Mouse (Mus musculus): Measurements from ENCODE around the gene Phf12. TPM values are rescaled to one million over a fixed set of nuclear protein-coding genes. Genes with fewer than 3 reads are reported as not detected.
A peak's percentile ranks its signal among the peaks of the same experiment; 100 is the strongest.
"Not testable (repeated sequence)": the region's sequence is repeated elsewhere in the genome, so short reads cannot be mapped to it uniquely, and the experiment has no call there.

The Phf12 gene
- total RNA-seq, 2 experiments from 2014 or later = 18.3 to 19.1 TPM

DNA sequence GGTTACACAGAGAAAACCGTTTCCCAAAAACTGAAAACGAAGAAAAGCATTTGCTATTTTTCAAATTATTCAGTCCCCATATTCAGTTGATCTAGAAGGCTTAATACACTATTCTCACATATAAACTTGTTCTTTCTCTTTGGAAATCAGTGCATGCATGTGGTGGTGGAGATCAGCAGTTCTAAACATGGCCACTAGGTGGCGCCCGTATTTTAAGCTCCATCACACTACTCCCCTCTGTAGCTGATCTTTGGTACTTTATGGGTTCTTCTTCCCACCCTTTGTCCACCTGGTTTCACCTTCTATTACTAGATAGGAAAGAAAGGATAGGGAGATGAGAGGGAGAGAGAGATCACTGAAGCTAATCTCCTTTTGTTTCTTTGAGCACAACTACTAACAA, 37.1 kb downstream of the Phf12 start:
- intact Hi-C loops (cut with DNase I; ENCODE audit: low total_unique reads) = no loop called here
- DNase-seq = peak; percentile 62

DNA sequence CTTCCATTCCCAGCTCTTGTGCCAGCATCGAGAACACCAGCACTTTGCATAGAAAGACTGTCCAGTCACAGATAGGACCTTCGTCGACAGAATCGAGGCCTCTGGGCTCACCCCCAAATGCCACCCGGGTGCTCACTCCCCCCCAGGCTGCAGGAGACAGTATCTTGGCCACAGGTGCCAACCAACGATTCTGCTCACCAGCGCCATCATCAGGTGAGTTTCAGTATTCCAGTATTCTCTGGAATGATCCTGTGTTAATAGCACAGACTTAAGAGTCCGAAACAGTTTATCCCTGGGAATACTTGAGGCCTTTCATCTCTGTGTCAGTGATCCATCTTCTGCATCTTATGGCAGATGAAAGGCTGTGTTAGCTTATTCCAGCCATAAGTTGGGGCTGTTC, 41.1 kb downstream of the Phf12 start:
- intact Hi-C loops (cut with DNase I; ENCODE audit: low total_unique reads) = no loop called here
- DNase-seq = no peak

DNA sequence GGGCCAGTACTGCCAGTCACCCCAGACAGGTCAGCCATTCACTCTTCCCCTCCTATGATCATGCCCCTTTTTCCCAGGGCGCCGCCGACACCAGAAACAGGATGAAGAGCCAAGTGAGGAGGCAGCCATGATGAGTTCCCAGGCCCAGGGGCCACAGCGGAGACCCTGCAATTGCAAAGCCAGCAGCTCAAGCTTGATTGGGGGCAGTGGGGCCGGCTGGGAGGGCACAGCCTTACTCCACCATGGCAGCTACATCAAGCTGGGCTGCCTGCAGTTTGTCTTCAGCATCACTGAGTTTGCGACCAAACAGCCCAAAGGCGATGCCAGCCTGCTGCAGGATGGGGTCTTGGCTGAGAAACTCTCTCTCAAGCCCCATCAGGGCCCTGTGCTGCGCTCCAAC, 46.7 kb downstream of the Phf12 start:
- intact Hi-C loops (cut with DNase I; ENCODE audit: low total_unique reads) = no loop called here
- DNase-seq = no peak

DNA sequence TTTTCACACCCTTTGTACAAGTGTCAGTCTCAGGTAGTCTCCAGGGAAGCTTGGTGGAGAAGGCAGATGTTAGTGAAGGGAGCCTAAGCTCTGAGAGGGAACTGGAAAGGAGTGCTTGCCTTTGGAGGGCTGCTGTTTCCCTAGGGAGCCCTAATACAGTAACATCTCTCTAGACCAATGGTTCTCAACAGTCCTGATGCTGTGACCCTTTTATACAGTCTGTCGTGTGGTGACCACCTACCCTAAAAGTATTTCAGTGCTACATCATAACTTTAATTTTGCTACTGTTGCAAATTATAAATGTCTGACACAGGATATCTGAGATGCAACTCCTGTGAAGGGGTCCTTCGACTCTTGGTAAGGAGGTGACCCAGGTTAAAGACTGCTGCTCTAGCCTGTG, 48.0 kb downstream of the Phf12 start:
- intact Hi-C loops (cut with DNase I; ENCODE audit: low total_unique reads) = no loop called here
- DNase-seq = no peak

DNA sequence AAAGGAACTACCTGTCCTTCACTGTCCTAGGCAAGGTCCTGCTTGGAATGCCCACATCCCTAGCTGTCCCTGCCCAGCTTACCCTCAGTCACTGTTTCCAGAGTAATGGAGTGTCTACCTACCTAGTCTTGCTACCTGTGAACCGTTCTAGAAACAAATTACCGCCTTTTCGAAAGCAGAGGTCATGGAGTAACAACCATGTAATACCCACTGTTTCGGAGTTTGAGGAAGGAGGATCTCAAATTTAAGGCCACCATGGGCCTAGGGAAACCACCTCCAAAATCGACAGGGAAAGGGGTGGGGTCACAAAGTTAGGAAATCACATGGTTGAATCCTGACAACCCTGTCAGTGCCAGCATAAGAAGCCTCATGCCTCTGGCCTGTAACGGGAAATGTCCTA, 48.8 kb downstream of the Phf12 start:
- intact Hi-C loops (cut with DNase I; ENCODE audit: low total_unique reads) = no loop called here
- DNase-seq = no peak

DNA sequence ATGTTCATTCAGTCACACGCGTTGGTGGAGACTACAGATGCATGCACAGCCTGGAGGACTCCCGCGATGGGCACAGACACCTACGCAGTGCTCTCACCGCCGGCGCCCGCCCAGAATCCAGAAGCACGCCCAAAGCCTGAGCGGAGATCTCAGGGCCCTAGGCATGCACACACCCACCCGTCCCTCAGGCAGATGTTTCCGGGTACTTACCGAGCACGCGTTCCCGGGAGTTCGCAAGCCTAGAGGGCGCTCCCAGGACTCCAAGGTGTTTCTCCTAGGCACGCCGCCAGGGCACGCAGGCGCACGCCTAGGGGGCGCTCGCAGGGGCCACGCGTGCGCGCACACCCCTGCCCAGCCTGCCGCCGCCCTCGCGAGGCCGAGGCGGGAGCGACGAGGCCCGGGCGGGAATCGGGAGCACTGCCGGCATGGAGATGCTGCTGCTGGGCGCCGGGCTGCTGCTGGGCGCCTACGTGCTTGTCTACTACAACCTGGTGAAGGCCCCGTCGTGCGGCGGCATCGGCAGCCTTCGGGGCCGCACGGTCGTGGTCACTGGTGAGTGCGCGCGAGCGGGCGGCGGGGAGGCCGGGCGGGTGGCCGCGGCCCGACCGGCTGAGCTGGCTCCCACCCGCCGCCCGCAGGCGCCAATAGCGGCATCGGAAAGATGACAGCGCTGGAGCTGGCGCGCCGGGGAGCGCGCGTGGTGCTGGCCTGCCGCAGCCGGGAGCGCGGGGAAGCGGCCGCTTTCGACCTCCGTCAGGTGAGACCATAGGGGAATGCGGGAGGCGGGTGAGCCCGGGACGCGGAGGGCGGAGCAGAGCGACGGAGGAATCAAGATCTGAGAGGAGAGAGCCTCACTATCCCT, 49.6 kb downstream of the Phf12 start, which contains the start of gene Dhrs13:
Dhrs13 (plus strand) TSS at position 334 of the 862 bp plus-strand sequence.
- intact Hi-C loops (cut with DNase I; ENCODE audit: low total_unique reads) = no loop called here
- peak; percentile 88 for DNase-seq

- no peak for DNase-seq
- intact Hi-C loops (cut with DNase I; ENCODE audit: low total_unique reads) = no loop called here
These were observed 50.2 kb downstream of the Phf12 start for GRCm38 (mm10) chr11:78032809-78033195.

GRCm38 (mm10) chr11:78033931-78034617, 51.5 kb downstream of the Phf12 start:
- intact Hi-C loops (cut with DNase I; ENCODE audit: low total_unique reads) = no loop called here
- no peak for DNase-seq

DNA sequence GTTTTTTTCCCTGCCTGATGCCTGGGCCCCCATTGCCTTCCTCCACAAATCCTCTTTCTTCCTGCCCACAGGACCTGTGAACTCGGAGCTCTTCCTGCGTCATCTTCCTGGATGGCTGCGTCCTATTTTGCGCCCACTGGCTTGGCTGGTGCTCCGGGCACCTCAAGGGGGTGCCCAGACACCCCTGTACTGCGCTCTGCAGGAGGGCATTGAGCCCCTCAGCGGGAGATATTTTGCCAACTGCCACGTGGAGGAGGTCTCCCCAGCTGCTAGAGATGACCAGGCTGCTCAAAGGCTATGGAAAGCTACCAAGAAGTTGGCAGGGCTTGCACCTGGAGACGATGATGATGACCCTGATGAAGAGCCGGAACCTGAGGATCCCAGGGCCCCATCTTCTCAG, 54.2 kb downstream of the Phf12 start:
- no peak for DNase-seq
- intact Hi-C loops (cut with DNase I; ENCODE audit: low total_unique reads) = no loop called here

GRCm38 (mm10) chr11:78037831-78038752, 55.5 kb downstream of the Phf12 start, which contains the start of gene Flot2:
Gene Flot2, plus strand, starts transcription at chr11:78037931.
- intact Hi-C loops (cut with DNase I; ENCODE audit: low total_unique reads) = no loop called here
- DNase-seq = peak; percentile 68

- DNase-seq = no peak
- intact Hi-C loops (cut with DNase I; ENCODE audit: low total_unique reads) = no loop called here
These were observed 58.3 kb downstream of the Phf12 start for GRCm38 (mm10) chr11:78040878-78041277.

- intact Hi-C loops (cut with DNase I; ENCODE audit: low total_unique reads); DNase-seq: not testable (repeated sequence)
These were observed 59.8 kb downstream of the Phf12 start for GRCm38 (mm10) chr11:78042290-78042870.

- peak; percentile 89 for DNase-seq
- intact Hi-C loops (cut with DNase I; ENCODE audit: low total_unique reads) = no loop called here
These were observed 62.3 kb downstream of the Phf12 start for GRCm38 (mm10) chr11:78044758-78045251.

GRCm38 (mm10) chr11:78048637-78049036, 66.1 kb downstream of the Phf12 start:
- DNase-seq; intact Hi-C loops (cut with DNase I; ENCODE audit: low total_unique reads): not testable (repeated sequence)

DNA sequence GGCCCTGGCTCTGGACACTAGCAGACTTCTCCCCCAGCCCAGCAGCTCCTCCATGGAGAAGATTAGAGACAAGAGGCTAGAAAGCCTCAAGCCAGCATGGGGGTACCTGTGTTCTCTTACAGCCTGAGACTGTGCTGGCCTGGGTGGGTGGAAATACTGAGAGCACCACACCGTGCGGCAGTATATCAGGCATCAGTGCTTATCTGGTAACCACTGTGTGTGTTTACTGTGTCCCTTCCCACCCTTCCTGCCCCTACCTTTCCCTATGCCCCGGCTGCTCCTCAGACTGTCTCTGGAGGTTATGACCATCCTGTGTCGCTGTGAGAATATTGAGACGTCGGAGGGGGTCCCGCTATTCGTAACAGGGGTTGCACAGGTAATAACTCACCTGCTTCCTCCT, 70.5 kb downstream of the Phf12 start:
- intact Hi-C loops (cut with DNase I; ENCODE audit: low total_unique reads) = no loop called here
- no peak for DNase-seq

DNA sequence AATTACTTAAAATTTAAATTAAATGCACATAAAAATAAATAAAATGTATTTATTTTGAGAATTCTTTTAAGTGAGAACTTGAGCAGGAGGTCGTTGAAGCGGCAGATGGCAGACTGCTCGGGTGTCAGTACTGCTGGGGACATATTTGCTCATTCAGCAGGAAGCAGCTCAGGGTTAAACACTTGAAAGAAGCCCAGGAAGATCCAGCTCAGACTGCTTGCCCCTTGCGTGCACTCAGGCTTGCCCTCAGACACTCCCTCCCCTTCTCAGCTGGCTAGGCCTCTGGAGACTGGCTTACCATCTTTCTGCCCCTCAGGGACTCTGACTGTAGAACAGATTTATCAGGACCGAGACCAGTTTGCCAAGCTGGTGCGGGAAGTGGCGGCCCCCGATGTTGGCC, 74.4 kb downstream of the Phf12 start:
- DNase-seq = no peak
- intact Hi-C loops (cut with DNase I; ENCODE audit: low total_unique reads) = loop anchor here (5.0 kb wide), 2 partner anchors 100 to 120 kb away; partner anchors contain the start of genes Nek8 and Tlcd1

DNA sequence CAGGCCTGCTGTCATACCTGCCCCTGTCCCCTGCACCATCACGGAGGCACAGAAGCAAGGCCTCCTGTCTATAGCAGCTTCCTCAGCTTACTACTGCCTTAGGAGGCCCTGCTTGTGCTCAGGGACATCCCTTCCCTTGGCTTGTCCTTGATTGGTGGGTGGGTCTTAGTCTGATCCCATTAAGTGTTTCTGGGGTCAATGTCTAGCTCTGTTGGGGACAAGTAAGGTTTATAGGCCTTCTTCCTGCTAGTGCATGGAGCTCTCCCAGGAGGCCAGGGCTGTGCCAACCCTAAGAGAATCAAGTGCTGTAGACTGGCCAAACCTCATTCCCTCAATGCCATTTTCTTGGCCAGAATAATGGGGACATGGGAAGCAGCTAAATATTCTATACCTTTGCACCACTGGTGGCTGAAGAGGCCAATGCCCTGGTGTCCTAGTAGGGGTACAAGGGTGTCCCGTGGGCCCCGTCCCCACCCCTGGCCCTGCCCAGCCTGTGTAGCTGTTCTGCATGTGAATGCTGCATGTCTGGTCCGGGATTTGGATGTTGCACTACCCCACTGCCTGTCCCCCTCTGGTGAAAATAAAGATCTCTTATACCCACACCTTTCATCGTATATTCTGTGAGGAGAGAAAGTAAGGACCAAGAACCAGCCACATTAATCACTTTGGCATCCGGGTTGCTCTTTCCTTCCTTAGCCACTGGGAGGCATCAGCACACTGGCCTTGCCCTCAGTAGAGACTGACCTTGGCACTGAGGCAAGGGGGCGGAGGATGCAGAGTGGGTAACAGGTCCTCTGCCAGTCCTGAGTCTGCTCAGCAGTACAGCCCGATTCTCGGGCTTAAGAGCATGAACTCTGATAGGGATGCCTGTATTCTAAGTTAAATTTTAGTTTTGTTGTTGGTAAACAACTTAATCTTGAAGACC, 77.5 kb downstream of the Phf12 start:
- intact Hi-C loops (cut with DNase I; ENCODE audit: low total_unique reads) = loop anchor here (5.0 kb wide), 2 partner anchors 97 to 117 kb away; partner anchors contain the start of genes Nek8 and Tlcd1
- DNase-seq = peak; percentile 87

DNA sequence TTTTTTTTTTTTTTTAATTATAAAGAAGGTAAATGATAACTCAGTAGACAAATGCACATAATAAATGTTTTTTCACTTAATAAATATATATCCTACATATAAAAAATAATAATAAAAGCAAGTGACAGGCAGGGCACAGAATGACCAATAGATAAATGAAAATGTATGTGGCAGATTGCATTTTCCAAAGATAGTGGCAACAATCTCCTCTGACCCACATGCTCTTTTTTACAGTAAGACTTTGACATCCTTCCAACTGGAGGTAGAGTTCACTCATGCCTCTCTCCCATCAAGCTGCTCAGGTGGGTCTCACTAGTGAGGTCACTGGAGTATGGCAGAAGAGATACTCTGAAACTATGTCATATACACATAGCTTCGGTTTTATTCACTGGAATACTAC, 80.0 kb downstream of the Phf12 start:
- DNase-seq = no peak
- intact Hi-C loops (cut with DNase I; ENCODE audit: low total_unique reads) = no loop called here
